Mouse (Mus musculus) retina, postnatal 1 day (tissue): ENCODE measurements around the gene Tmx2.
"Not testable (repeated sequence)": the region's sequence is repeated elsewhere in the genome, so short reads cannot be mapped to it uniquely, and the experiment has no call there.

Experiments
- DNase-seq: peaks from one replicate; pipeline ENCODE4 v3.0.0-alpha.2; 2012

Tmx2 gene

DNA sequence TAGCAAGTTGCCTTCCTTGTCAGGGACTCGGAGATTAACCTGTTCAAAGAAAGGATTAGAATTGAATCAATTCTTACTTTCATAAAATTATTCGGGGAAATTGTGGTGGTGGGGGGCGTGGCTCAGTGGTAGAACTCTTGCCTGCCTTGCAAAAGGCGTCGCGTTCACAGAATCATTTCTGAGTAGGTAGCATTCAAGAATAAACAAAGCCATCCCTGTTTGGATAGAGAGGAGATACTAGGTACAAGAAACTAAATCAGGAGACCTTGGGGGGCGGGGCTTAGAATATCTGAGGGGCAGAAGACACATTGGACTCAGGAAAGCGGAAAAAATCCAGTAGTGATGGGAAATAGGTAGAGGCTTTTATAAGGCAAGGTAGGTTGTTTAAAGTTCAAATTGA lies at the start of gene Tmx2:
Tmx2 (minus strand) TSS at position 125 of the 400 bp plus-strand sequence.
- no peak for DNase-seq

DNA sequence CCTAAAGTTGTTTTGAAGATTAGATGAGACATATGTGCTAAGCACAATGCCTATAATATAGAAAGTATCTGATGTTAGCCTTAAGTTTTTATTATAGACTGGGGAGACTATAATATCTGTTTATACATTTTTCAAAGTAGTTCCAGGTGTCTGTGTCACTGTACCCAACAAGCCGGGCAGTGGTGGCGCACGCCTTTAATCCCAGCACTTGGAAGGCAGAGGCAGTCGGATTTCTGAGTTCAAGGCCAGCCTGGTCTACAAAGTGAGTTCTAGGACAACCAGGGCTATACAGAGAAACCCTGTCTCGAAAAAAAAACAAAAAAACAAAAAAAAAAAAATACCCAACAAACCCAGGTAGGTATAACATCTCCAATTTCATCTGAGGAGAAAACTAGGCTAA lies 49.3 kb upstream of the Tmx2 start:
- DNase-seq, result not testable (repeated sequence)

GRCm38 (mm10) chr2:84727172-84727858 lies 48.4 kb upstream of the Tmx2 start, which contains the start of gene Clp1:
Clp1 (minus strand) TSS chr2:84727350.
- peak; percentile 99 for DNase-seq

- DNase-seq, result no peak
Measured at GRCm38 (mm10) chr2:84726716-84727115, 47.8 kb upstream of the Tmx2 start.

DNA sequence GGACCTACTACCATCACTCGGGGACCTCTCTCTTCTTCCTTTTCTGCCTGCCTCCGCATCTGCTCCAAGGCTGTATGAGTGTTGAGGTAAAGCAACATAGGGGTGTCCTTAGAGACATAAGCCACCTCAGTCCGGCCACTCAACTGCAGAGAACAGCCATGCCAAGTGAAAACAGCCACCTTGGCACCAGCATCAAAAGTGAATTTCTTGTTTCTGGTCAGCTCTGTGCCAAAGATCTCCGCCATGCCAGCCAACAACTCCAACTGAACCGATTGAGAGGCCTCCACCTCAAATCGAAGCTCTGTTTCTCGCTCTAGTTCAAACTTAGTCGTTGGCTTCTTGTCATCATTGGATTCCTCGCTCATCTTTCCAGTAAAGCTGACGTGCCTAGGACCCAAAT lies 46.8 kb upstream of the Tmx2 start:
- DNase-seq, result no peak

DNA sequence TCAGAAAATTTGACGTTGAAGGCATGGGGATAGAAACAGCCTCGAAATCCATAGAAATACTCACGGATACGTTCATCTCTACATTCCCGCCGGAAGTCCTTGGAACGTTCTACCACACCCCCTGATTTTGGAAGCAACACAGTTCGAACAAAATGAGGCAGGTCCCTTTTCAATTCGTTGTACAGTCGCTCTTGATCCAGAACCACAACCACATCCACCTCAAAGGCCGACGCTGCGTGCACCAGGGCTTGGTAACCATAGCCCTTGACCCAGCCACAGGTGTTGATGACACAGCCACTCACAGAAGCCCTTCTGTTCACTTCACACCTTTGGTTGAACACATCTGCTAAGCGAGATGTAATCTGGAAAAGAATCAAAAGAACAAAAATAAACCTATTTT lies 44.9 kb upstream of the Tmx2 start:
- DNase-seq, result no peak

GRCm38 (mm10) chr2:84721182-84721581 lies 42.2 kb upstream of the Tmx2 start:
- no peak for DNase-seq

DNA sequence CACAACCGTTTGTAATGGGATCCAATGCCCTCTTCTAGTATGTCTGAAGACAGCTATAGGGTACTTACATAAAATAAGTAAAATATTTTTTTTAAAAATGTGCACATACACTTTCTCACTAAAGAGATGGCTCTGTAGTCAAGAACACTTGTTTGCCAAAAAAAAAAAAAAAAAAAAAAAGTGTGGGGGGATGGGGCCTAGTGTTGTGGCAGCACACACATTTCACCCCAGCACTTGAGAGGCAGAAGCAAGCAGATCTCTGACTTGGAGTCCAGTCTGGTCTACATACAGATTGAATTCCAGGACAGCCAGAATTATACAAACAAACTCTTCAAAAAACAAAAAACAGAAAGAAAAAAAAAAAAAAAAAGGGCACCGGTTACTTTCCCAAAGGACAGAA lies 41.8 kb upstream of the Tmx2 start:
- no peak for DNase-seq

- no peak for DNase-seq
Measured at GRCm38 (mm10) chr2:84717357-84717756, 38.4 kb upstream of the Tmx2 start.

DNA sequence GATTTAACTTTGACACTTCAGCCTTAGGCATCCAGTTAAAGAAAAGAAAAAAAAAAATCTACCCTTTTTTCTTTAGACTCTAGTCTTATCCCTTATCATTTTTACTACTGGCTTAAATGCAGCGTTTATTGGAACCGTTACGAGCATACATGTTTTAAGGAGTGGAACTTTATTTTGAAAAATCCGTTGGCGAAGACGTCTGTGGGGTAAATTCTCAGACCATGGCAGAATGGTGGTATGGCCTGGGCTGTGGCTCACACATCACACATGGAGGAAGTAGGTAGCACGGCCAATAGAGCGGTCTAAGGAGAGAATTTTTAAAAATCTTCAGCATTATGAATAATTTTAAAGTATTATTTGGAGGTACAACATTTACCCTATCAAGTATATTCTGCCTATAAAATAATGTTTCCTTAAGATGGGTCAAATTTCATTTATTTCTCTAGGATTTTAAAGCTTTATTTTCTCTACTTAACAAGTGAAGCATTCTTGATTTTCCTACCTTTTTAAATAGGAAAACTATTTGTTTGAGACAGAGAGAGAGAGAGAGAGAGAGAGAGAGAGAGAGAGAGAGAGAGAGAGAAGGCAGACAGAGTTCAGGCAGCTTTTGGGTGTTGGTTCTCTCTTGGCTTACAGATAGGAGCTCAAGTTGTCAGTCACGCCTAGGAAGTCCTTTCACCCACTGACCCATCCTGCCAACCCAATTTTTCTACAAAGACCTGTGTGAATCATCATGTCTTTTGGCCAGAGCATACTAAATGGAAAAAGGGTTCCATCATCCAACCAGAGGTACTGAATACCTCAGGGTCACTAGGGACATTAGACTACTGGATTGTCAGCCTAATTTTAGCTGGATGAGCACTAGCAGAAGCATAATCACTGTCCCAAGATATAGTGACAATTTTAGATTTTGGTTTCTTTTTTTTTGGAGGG lies 37.7 kb upstream of the Tmx2 start:
- DNase-seq, result no peak

DNA sequence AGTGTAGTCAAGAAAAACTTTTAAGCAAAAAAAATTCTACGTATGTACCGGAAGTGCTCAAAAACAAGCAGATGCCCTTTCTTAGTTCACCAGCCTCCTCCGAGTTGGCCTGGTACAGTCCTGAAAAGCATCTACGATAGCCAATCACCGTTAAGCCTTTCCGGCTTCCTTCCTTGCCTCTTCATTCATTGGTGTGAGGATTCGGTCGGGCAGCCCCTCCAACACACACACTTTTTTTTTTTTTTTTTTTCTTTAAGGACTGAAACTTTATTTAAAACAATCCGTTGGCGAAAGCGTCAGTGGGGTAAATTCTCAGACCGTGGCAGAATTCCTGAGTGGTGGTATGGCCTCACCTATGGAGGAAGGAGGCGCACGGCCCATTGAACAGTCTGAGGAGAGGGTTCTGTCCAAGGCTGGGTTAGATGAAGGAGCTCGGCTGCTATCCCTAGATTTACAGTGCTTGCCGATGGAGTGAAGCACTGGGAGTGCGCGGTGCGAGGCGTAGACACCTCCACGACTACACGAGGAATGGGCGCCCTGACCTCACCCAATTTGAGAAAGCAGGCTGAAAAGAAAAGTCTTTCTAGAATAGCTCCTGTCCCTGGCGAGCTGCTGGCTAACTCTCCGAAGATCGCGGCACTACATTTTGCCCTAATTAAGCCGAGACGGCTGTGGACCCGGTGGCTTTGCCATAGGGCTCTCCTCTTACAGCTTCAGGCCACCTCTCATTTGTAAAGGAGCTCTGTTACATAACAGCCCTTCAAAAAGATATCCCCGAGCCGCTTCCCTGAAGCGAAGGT lies 36.8 kb upstream of the Tmx2 start:
- peak; percentile 99 for DNase-seq

- peak; percentile 99 for DNase-seq
Measured at GRCm38 (mm10) chr2:84714811-84715561, 36.0 kb upstream of the Tmx2 start, which contains the start of gene Zdhhc5. Zdhhc5 (minus strand) TSS chr2:84715180.

- DNase-seq, result no peak
Measured at GRCm38 (mm10) chr2:84714422-84714810, 35.5 kb upstream of the Tmx2 start.

DNA sequence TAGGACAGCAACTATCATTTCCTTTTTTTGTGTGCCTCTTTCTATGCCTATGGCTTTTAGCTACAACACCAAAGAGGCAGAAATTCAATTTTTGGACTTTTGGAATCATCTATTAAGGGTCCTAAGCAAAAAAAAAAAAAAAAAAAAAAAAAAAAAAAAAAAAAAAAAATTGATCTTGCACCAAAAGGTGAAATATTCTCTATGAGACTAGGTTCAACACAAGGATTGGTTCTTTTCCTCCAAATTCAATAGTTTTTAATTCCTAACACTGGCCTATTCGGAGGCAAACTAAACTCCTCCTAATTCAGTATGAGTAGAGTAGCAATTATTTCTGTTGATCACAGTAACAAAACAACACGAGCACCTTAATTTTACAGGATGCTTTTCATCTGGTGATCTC lies 33.0 kb upstream of the Tmx2 start:
- no peak for DNase-seq

DNA sequence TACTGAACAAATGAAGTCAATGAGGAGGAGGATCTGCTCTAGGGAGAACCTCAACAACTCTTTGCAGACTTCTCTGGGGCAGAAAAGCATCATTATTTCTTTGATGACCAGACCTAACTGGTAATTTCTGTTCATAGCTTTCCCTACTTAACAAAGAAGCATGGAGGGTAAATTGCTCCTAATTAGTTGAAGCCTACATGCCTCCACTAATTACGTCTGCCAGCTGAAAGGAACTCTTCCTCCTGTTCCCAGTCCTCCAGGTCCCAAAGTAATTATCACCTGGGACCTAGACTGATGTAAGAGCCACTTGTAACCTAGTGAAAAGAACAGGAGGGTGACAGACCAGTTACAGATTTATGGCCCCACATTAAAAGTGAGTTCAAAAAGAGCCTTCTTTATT lies 28.6 kb upstream of the Tmx2 start:
- DNase-seq, result peak; percentile 25

DNA sequence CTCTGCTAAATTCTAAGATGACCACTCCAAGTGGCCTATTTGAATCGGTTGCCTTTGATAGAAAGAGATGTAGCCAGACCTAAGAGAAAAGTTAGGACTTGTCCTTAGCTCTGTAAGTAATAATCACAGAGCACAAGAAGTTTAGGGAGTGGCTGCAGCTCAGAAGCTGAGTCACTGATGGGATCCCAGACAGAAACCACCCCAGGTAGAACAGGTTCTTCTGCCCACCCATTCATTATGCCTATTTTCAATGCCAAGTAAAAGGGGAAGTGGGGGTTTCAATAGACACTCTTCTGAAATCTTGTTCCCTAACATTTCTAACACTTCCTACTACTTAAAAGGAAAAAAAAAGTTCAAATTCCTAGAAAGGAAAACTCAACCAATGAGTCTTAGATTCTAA lies 26.4 kb upstream of the Tmx2 start:
- no peak for DNase-seq

- DNase-seq, result no peak
Measured at GRCm38 (mm10) chr2:84704329-84704728, 25.4 kb upstream of the Tmx2 start.

DNA sequence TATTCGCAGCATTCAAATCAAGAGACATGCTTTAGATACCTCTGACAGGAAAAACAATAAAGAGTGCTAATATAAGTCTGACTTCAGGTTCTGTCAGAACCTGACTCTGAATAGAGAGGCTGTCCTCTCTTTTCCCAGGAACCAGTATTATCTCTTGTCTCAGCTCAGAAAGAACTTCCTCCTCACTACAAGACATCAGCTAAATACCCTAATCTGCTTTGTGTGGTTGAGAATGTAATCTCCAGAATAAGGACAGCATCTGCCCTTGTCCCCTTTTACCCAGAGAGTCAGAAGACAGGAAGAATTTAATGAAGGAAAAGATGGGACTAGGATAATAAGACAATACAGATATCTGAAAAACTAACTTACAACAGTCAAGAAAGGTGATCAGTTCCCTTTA lies 24.6 kb upstream of the Tmx2 start:
- DNase-seq, result peak; percentile 50

- no peak for DNase-seq
Measured at GRCm38 (mm10) chr2:84695007-84695695, 16.2 kb upstream of the Tmx2 start.

DNA sequence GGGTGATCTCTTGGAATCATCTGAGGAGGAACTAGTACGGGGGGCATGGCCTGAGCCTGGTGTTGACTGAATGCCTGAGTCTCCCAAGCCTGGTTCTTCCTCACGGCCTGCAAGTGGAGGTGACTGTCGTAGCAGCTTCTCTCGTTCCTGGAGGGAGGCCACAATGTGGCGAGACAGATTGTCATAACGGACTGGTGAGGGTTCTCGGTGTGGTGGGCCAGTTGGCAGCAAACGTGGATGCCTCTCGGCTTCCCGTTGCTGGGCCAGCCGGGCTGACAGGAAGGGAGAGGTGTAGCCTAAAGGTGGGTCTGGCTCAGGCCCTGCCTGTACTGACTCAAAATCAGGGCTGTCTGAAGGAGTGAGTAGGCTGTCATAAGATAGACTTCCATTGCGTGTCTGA lies 11.1 kb upstream of the Tmx2 start:
- no peak for DNase-seq

DNA sequence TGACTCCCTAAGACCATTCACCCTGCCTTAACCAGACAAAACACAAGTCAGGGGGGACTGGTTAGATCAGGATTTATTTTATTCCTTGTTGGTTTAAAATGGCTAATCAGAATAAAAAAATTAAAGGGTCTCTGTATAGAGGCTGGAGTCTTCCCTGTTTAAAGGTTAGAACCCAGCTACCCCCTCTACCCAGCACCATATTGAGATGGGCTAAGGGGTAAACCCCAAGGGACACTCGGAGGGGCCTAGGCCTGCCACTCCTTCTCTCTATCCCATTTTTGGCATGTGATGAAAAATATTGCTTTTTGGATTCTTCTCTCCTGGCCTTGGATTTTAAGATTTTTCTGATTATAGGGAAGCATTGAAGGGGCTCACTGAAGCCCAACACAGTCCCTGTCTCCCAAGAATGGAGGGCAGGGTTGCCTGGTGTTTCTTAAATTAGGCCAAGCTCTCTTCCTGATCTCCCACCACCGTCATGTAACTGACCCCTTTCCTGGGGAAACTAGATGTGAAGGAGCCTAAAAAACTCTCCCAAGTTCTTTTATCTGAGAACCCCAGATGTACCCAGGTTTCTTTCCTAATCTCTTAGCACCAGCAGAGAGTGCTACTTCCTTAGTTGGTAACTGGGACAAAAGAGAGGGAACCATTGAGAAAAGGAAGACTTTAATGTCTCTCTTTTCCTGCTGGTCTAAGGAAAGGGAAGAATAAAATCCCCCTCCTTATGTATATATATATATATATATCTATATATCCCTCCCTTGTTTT lies 9.3 kb upstream of the Tmx2 start:
- no peak for DNase-seq
